Mouse (Mus musculus) frontal cortex, postnatal 14 days (tissue): ENCODE measurements around the gene Ccdc65.
"Not testable (repeated sequence)": the region's sequence is repeated elsewhere in the genome, so short reads cannot be mapped to it uniquely, and the experiment has no call there.

Experiments
- DNase-seq, 2 experiments: peaks; one replicate each; pipeline ENCODE4 v3.0.0; 2022; ENCODE audit warnings: low spot score in 2 of 2

The Ccdc65 gene

GRCm38 (mm10) chr15:98737881-98738280 lies 29.9 kb downstream of the Ccdc65 start:
- no peak for DNase-seq

- DNase-seq: no peak
Measured at GRCm38 (mm10) chr15:98738796-98739195, 30.8 kb downstream of the Ccdc65 start.

DNA sequence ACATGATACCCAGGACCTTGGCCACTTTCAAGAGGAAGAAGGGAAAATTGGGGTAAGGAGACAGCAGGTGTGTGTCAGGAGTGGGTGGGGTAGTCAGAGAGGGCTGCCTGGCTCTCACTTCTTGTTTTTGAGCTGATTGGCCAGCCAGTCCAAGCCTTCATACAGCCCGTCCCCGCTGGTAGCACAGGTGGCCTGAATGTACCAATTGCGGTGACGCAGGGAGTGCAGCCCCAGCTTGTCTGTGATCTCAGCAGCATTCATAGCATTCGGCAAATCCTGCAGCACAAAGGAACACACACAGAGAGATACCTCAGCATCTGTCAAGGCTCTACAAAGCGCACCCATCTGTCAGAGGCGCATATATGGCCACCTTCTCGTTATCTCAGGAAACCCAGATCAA lies 32.2 kb downstream of the Ccdc65 start:
- no peak for DNase-seq

- no peak for DNase-seq
Measured at GRCm38 (mm10) chr15:98742766-98743428, 34.9 kb downstream of the Ccdc65 start.

DNA sequence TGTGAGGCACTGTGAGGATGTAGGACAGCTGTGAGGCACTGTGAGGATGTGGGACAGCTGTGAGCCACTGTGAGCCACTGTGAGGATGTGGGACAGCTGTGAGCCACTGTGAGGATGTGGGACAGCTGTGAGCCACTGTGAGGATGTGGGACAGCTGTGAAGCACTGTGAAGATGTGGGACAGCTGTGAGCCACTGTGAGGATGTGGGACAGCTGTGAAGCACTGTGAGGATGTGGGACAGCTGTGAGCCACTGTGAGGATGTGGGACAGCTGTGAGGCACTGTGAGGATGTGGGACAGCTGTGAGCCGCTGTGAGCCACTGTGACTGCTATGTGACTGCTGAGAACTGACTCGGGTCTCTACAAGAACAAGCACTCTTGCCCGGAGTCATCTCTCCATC lies 35.9 kb downstream of the Ccdc65 start:
- DNase-seq: not testable (repeated sequence)

DNA sequence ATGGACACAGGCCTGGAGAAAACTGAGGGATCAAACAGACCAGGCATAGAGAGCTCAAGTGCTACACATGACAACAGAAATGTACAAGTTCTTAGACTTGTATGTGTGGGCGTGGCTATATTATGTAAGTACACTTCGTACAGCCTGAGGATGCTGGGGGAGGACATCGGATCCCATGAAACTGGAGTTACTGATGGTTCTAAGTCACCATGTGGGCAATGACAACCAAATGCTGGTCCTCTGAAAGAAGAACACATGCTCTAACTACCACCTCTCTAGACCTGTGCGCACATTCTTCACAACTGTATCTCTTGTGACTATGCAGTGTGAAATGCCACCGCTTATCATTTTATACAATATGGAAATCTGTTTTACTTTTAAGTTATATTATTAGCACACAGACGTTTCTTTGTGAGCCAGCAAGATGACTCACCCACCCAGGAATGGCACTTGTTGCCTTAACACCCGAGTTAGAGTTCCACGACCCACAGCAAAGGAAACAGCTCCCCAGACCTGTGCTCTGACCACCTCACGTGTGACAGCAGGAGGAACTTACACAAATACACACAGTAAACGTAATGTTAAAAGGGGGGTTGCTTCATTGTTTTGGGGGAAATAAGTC lies 38.4 kb downstream of the Ccdc65 start:
- no peak for DNase-seq

DNA sequence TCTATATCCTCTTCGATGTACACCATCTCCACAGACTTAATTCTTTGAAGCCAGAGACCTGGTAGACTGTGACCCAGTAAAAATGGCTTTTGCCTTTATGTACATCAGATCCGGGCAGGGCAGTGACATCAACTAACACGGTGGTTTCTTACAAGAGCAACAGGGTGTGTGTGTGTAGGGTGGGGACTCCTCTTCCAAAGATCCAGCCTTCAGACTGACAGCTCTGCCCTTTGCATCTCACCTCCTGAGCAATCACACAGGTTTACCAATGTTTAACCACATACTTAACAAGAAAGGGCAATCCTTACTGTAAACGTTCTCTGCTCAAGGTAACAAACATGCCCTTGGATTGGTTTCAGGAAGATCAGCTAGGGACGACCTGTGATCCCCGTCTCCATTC lies 39.3 kb downstream of the Ccdc65 start:
- no peak for DNase-seq

DNA sequence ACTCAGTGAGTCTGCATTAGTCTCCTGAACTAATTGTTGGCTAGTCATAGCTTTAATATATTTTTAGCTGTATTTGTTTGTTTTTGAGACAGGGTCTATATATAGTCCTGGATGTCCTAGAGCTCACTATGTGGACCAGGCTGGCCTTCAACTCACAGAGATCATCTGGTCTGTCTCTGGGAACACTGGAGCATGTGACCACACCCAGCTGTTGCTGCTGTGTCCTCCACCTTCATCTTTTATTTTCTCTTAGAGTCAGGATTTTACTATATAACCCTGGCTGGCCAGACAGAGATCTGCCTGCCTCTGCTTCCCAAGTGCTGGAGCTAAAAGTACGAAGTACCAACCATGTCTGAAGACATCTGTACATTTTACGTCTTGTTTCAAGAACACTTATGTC lies 41.1 kb downstream of the Ccdc65 start:
- DNase-seq: no peak

DNA sequence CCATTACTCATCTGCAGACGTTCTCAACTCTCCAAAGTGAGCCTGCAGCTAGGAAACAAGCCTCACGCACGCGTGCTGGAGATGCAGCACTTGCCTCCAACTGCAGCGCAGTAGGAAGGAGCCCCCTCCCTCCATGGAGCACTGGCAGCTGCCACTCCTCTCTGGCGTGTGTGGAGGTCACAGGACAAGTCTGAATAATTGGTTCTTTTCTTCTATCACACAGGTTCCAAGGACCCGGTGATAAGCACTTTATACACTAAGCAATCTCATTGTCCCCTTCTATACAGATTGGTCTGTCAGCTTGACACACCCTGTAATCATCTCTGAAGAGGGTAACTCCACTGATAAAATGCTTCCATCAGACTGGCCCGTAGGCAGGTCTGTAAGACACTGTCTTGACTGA lies 45.0 kb downstream of the Ccdc65 start:
- DNase-seq: no peak

GRCm38 (mm10) chr15:98754125-98754524 lies 46.1 kb downstream of the Ccdc65 start:
- no peak for DNase-seq

DNA sequence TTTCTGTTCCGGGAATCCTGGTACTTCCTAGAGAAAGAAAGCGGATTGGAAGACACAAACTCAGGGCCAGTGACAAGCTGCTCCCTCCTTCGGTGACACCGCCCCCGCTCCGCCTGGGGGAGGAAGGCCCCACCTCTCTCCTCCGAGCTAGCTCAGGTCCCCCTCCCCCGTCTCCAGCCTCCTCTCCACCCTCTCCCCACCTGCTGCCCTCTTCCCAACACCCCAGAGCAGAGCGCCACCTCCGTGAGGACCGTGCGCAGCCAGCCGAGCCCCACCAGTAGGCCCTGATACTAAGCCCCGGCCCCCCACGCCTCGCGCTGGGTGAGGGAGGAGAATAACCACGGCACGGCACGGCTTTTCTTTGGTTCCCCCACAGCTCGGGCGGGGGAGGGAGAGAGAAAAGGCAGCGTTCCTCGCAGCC lies 54.2 kb downstream of the Ccdc65 start:
- peak; percentile 63 to 70 for DNase-seq

GRCm38 (mm10) chr15:98762670-98763529 lies 54.9 kb downstream of the Ccdc65 start, which contains the start of gene Arf3:
Arf3 (minus strand) TSS chr15:98763214.
- DNase-seq: peak; percentile 93 to 96

- DNase-seq: no peak
Measured at GRCm38 (mm10) chr15:98765929-98766328, 57.9 kb downstream of the Ccdc65 start.

GRCm38 (mm10) chr15:98768259-98768658 lies 60.3 kb downstream of the Ccdc65 start:
- no peak for DNase-seq

DNA sequence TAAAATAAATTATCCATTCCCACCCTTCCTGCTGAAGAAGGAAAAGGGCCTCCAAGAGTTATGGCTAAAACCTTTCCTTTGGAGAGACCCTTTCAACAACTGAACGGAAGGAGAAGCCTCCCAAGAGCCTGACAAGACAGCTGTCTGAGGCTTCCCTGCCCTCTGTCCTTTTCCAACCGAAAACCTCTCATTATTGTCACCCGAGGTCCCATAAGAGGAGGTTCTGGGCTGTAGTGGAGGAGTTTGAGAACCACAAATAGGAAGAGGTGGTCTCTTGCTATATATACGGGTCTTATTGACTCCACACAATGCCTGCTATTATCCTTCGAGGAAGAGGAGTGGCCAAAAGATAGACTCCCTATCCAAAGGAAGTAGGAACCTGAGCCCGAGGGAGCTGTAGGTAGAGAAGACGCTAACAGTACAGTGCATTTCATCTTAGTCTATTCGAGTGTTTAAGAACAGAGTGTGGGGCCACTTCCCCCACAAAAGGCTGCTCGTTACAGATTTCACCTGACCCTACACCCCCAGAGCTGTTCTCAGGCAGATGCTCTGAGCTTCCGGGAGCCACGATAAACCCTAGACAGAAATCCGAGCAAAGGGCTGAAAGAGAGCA lies 63.9 kb downstream of the Ccdc65 start:
- no peak for DNase-seq

DNA sequence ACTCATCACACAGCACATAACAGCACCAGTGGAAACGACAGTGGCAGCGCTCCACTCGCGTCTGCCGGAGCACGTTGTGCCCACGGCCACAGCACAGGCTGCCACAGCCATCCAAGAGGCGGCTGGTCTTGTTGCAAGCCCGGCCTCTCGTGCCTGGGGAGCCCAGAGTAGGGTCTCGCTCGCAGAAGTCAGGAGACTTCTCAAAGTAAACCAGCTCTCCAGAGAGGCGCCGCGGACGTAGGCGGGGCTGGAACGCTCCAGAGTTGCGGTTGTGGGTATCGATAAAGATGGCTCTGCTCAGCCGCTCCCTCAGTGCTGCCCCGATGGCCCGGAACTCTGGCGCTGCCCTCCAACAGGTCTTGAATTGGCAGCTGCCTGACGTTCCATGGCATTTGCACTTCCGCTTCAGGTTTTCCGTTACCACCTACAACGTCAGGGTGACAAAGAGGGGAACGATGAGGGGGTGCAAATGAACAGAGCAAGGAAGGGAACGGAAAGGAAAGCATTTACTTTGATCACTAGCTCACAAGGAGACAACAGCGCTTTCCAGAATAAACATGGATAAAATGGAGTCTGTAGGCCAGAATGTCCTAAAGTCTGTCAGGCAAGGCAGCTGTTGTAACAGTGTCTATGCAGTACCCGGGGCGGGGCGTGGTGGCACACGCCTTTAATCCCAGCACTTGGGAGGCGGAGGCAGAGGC lies 64.7 kb downstream of the Ccdc65 start:
- DNase-seq: no peak
